Mouse (Mus musculus) E14TG2a.4 (cell line): ENCODE data around the gene Brd3os.

Experiments
- CTCF ChIP-seq: conservative IDR thresholded peaks from 2 replicates; pipeline ENCODE4 v1.5.1; 2014; ENCODE audit warnings: low read length
- POU5F1 ChIP-seq: IDR thresholded peaks from 2 replicates; pipeline ENCODE4 v1.6.1; 2014; ENCODE audit warnings: low read length, borderline replicate concordance

GRCm38 (mm10) chr2:27461881-27462660 is 19.9 kb downstream of the Brd3os start:
- TF ChIP-seq CTCF: no peak
- no peak for TF ChIP-seq POU5F1
